Mouse (Mus musculus) CH12.LX (cell line): ENCODE measurements around the gene Adcy4. TPM values are rescaled to one million over a fixed set of nuclear protein-coding genes. Genes with fewer than 3 reads are reported as not detected.

Experiments used
- DNase-seq: peaks from one replicate; pipeline ENCODE4 v3.0.0-alpha.2; 2013; ENCODE audit errors: extremely low read depth
- H3K27ac ChIP-seq: 2 replicates; pipeline ENCODE4 v1.5.1; 2012; ENCODE audit warnings: low read depth, mild to moderate bottlenecking, control low read depth, moderate library complexity; ENCODE audit not compliant: insufficient read depth
- H3K27me3 ChIP-seq: replicated peaks from 2 replicates; pipeline ENCODE3; 2012; ENCODE audit warnings: inconsistent platforms
- H3K36me3 ChIP-seq, 2 experiments: replicated peaks in 1 of 2; 2 replicates each; pipeline versions ENCODE3 to v1.6.1; 2012; ENCODE audit warnings: inconsistent platforms in 1 of 2, low read length in 1 of 2, mild to moderate bottlenecking in 1 of 2, mixed read lengths in 1 of 2, moderate library complexity in 1 of 2; ENCODE audit not compliant: control insufficient read depth in 1 of 2, insufficient read depth in 1 of 2
- H3K4me1 ChIP-seq, 2 experiments: 2 replicates each; pipeline ENCODE4 v1.6.1; 2012; ENCODE audit warnings: inconsistent platforms in 1 of 2, moderate library complexity in 1 of 2; ENCODE audit not compliant: insufficient read depth in 2 of 2, control insufficient read depth in 1 of 2
- H3K4me2 ChIP-seq: 2 replicates; pipeline ENCODE4 v1.6.1; 2012; ENCODE audit warnings: low read depth, mild to moderate bottlenecking, control low read depth; ENCODE audit not compliant: poor library complexity, insufficient read depth, severe bottlenecking
- H3K4me3 ChIP-seq, 3 experiments: fragments of 150-350 bp in 1 of 3; sonication (generic) in 1 of 3; replicated peaks in 1 of 3; 2 replicates each; pipeline versions ENCODE3 to v1.5.1; 2011 to 2012; ENCODE audit warnings: low read depth in 2 of 3, low read length in 2 of 3, mild to moderate bottlenecking in 2 of 3, moderate library complexity in 2 of 3, control low read depth in 1 of 3, improper control_type of control experiment in 1 of 3, inconsistent platforms in 1 of 3, mixed read lengths in 1 of 3; ENCODE audit not compliant: poor library complexity in 1 of 3
- H3K79me2 ChIP-seq: replicated peaks from 2 replicates; pipeline ENCODE4 v1.6.1; 2012; ENCODE audit warnings: mild to moderate bottlenecking, moderate library complexity; ENCODE audit not compliant: control insufficient read depth, poor library complexity, insufficient read depth, severe bottlenecking; ENCODE audit errors: extremely low read depth
- H3K9ac ChIP-seq: 2 replicates; pipeline ENCODE4 v1.6.1; 2012; ENCODE audit warnings: low read depth, mild to moderate bottlenecking, control low read depth, moderate library complexity; ENCODE audit not compliant: insufficient read depth
- H3K9me3 ChIP-seq: replicated peaks from 2 replicates; pipeline ENCODE3; 2012; ENCODE audit warnings: low read length, inconsistent platforms, mixed read lengths
- CHD2 ChIP-seq: IDR thresholded peaks from 2 replicates; pipeline ENCODE4 v1.6.1; 2011; ENCODE audit warnings: low read length, improper control_type of control experiment
- CTCF ChIP-seq, 2 experiments: IDR thresholded peaks in 1 of 2; conservative IDR thresholded peaks in 1 of 2; 2 replicates each; pipeline ENCODE4 v1.5.1; 2011 to 2012; ENCODE audit warnings: low read depth in 2 of 2, low read length in 2 of 2, improper control_type of control experiment in 1 of 2, inconsistent platforms in 1 of 2, mild to moderate bottlenecking in 1 of 2, moderate library complexity in 1 of 2
- E2F4 ChIP-seq: IDR thresholded peaks from 2 replicates; pipeline ENCODE4 v1.6.1; 2011; ENCODE audit warnings: low read depth, low read length, improper control_type of control experiment; ENCODE audit not compliant: insufficient replicate concordance
- ELF1 ChIP-seq: IDR thresholded peaks from 2 replicates; pipeline ENCODE4 v1.6.1; 2014; ENCODE audit warnings: low read depth, mild to moderate bottlenecking, inconsistent platforms, low read length, improper control_type of control experiment
- GABPA ChIP-seq: IDR thresholded peaks from 2 replicates; pipeline ENCODE4 v1.6.1; 2012; ENCODE audit warnings: low read depth, low read length, improper control_type of control experiment, inconsistent platforms; ENCODE audit not compliant: insufficient replicate concordance
- HCFC1 ChIP-seq: IDR thresholded peaks from 2 replicates; pipeline ENCODE4 v1.6.1; 2012; ENCODE audit warnings: low read depth, mild to moderate bottlenecking, inconsistent platforms, low read length, improper control_type of control experiment
- IRF4 ChIP-seq: IDR thresholded peaks from 2 replicates; pipeline ENCODE4 v1.6.1; 2014; ENCODE audit warnings: low read depth, mild to moderate bottlenecking, inconsistent platforms, low read length, improper control_type of control experiment
- MAFK ChIP-seq: IDR thresholded peaks from 2 replicates; pipeline ENCODE4 v1.6.1; 2011; ENCODE audit warnings: low read length, improper control_type of control experiment; ENCODE audit not compliant: insufficient replicate concordance
- MAX ChIP-seq: IDR thresholded peaks from 2 replicates; pipeline ENCODE4 v1.6.1; 2011; ENCODE audit warnings: low read length, improper control_type of control experiment
- MXI1 ChIP-seq: IDR thresholded peaks from 2 replicates; pipeline ENCODE4 v1.6.1; 2011; ENCODE audit warnings: mild to moderate bottlenecking, low read depth, low read length, improper control_type of control experiment
- MYC ChIP-seq: IDR thresholded peaks from 2 replicates; pipeline ENCODE4 v1.6.1; 2011; ENCODE audit warnings: low read depth, mild to moderate bottlenecking, improper control_type of control experiment, low read length
- NELFE ChIP-seq: IDR thresholded peaks from 2 replicates; pipeline ENCODE4 v1.6.1; 2011; ENCODE audit warnings: low read depth, low read length, improper control_type of control experiment
- PAX5 ChIP-seq: IDR thresholded peaks from 2 replicates; pipeline ENCODE4 v1.6.1; 2012; ENCODE audit warnings: low read length, inconsistent platforms, mixed read lengths
- POLR2A ChIP-seq: IDR thresholded peaks from 2 replicates; pipeline ENCODE4 v1.6.1; 2011; ENCODE audit warnings: low read depth, mild to moderate bottlenecking, improper control_type of control experiment, low read length
- POLR2AphosphoS2 ChIP-seq: IDR thresholded peaks from 2 replicates; pipeline ENCODE4 v1.6.1; 2011; ENCODE audit warnings: low read depth, low read length, improper control_type of control experiment
- RCOR1 ChIP-seq: conservative IDR thresholded peaks from 2 replicates; pipeline ENCODE4 v1.6.1; 2012; ENCODE audit warnings: low read depth, mild to moderate bottlenecking, inconsistent platforms, low read length, improper control_type of control experiment
- SMC3 ChIP-seq: IDR thresholded peaks from 2 replicates; pipeline ENCODE4 v1.6.1; 2011; ENCODE audit warnings: low read depth, low read length, improper control_type of control experiment
- TCF12 ChIP-seq: IDR thresholded peaks from 2 replicates; pipeline ENCODE4 v1.6.1; 2014; ENCODE audit warnings: low read depth, mild to moderate bottlenecking, inconsistent platforms, low read length, improper control_type of control experiment
- USF1 ChIP-seq: IDR thresholded peaks from 2 replicates; pipeline ENCODE4 v1.6.1; 2014; ENCODE audit warnings: low read depth, mild to moderate bottlenecking, inconsistent platforms, low read length, improper control_type of control experiment
- ZKSCAN1 ChIP-seq: IDR thresholded peaks from 2 replicates; pipeline ENCODE4 v1.6.1; 2012; ENCODE audit warnings: low read depth, inconsistent platforms, low read length, improper control_type of control experiment, borderline replicate concordance
- ZMIZ1 ChIP-seq: IDR thresholded peaks from 2 replicates; pipeline ENCODE4 v1.6.1; 2012; ENCODE audit warnings: low read depth, mild to moderate bottlenecking, inconsistent platforms, low read length, improper control_type of control experiment
- dilution Hi-C: fragments of 300-500 bp; cut with MboI; formaldehyde crosslinking; loops from 2 replicates; pipeline ENCODE4 v1.14.3; 2020; ENCODE audit warnings: low sequenced_read_pairs; ENCODE audit not compliant: extremely low pct_unique_long_range_greater_than_20kb, extremely low pct_ligation_motif_present
- in situ Hi-C: fragments of 300-500 bp; cut with MboI; formaldehyde crosslinking; loops from 3 replicates; pipeline ENCODE4 v1.14.3; 2019; ENCODE audit warnings: low sequenced_read_pairs, low pct_ligation_motif_present, low pct_unique_long_range_greater_than_20kb, mixed read lengths
- polyA plus RNA-seq: library from polyadenylated mRNA; unstranded; fragments of >175 nt; gene quantifications from 2 replicates; pipeline ENCODE4 v1.2.1, GENCODE M21; 2012; ENCODE audit warnings: low read depth; ENCODE audit not compliant: insufficient read length
- total RNA-seq, 2 experiments: library from RNA; depleted of rRNA; stranded (reverse); fragments of 300-350 nt in 1 of 2; fragments of >200 nt in 1 of 2; gene quantifications; 2 replicates each; pipeline ENCODE4 v1.2.3; 2012 to 2014

Gene Adcy4
- total RNA-seq (2012; rRNA removed): not detected in 2 replicates
- total RNA-seq (2014; rRNA removed): not detected in 2 replicates
- polyA plus RNA-seq: not detected in 2 replicates

GRCm38 (mm10) chr14:55783958-55784235, at the start of gene Adcy4:
TSS of gene Adcy4 (minus strand) at chr14:55784095.
- Histone ChIP-seq H3K27ac (no peak within 1 kb of the TSS), H3K36me3 (no peaks in the 10 kb centered on the region), H3K4me2 (no peak within 1 kb of the TSS), H3K9me3 (no peaks in the 10 kb centered on the region), H3K4me3 (no peak within 1 kb of the TSS), H3K4me1 (peaks cover 3 to 8% of the 10 kb centered on the region in 2 experiments; a peak in 2 of 4 replicates), H3K9ac (no peak within 1 kb of the TSS), H3K79me2 (no peaks in the 10 kb centered on the region), H3K27me3 (peaks cover 58% of the 10 kb centered on the region)
- in situ Hi-C loops (no loop called here), dilution Hi-C loops (no loop called here)
- DNase-seq: no peak
- TF ChIP-seq ZMIZ1 (no peak), MAFK (no peak), E2F4 (no peak), IRF4 (no peak), SMC3 (no peak), PAX5 (no peak), ZKSCAN1 (no peak), TCF12 (no peak), CTCF (conservative IDR thresholded peaks at IDR 0.05 in 1 of 2, IDR thresholded peaks at IDR 0.05 in 1 of 2; ENCODE audit: low read depth in 2 of 2, low read length in 2 of 2) (no peak), MXI1 (no peak), HCFC1 (no peak), USF1 (no peak), POLR2A (no peak), RCOR1 (no peak), ELF1 (no peak), MYC (no peak), GABPA (no peak), CHD2 (no peak), POLR2AphosphoS2 (no peak)

GRCm38 (mm10) chr14:55833126-55833525, 49.2 kb upstream of the Adcy4 start:
- no peak overlapping the region for H3K4me3 ChIP-seq
- no peak overlapping the region for H3K4me2 ChIP-seq
- in situ Hi-C loops: no loop called here
- DNase-seq: no peak
- no peaks in the 10 kb centered on the region for H3K36me3 ChIP-seq
- peaks cover 19% of the 10 kb centered on the region for H3K27me3 ChIP-seq
- H3K79me2 ChIP-seq: no peaks in the 10 kb centered on the region
- H3K9ac ChIP-seq: no peak overlapping the region
- dilution Hi-C loops: no loop called here
- no peak for TF ChIP-seq MAX
- TF ChIP-seq MXI1: no peak
- TF ChIP-seq HCFC1: no peak
- no peak for TF ChIP-seq POLR2AphosphoS2
- no peak for TF ChIP-seq NELFE
- peaks cover 0 to 4% of the 10 kb centered on the region in 2 experiments; a peak in 1 of 4 replicates for H3K4me1 ChIP-seq
- no peak overlapping the region for H3K27ac ChIP-seq
- no peaks in the 10 kb centered on the region for H3K9me3 ChIP-seq
